Mouse (Mus musculus) ovary, postnatal 14 days (tissue): Measurements from ENCODE around the gene 4930562C15Rik.

Experiments used
- DNase-seq: peaks from one replicate; pipeline ENCODE4 v3.0.0; 2022; ENCODE audit warnings: low spot score

4930562C15Rik gene

GRCm38 (mm10) chr16:4916608-4917007, 81.4 kb downstream of the 4930562C15Rik start:
- DNase-seq = no peak
